Mouse (Mus musculus) lung, embryonic 15.5 days (tissue): ENCODE measurements around the gene Olfr651. TPM values are rescaled to one million over a fixed set of nuclear protein-coding genes. Genes with fewer than 3 reads are reported as not detected.
"Not testable (repeated sequence)": the region's sequence is repeated elsewhere in the genome, so short reads cannot be mapped to it uniquely, and the experiment has no call there.

ENCODE experiments used
- ATAC-seq: fragments of 200-750 bp; cut with Nextera tagmentation; 2 replicates; pipeline ENCODE4 v1.8.0; 2017; ENCODE audit warnings: moderate number of reproducible peaks, borderline replicate concordance; ENCODE audit not compliant: low FRiP score, low TSS enrichment; ENCODE audit errors: extremely low read depth
- H3K27ac ChIP-seq: fragments of 300-500 bp; sonication (generic); 2 replicates; pipeline ENCODE4 v1.5.1; 2015; ENCODE audit warnings: moderate library complexity, mild to moderate bottlenecking, inconsistent platforms
- H3K27me3 ChIP-seq: fragments of 300-500 bp; sonication (generic); 2 replicates; pipeline ENCODE4 v1.6.1; 2015; ENCODE audit warnings: inconsistent platforms
- H3K36me3 ChIP-seq: fragments of 300-500 bp; sonication (generic); 2 replicates; pipeline ENCODE4 v1.6.1; 2015; ENCODE audit warnings: inconsistent platforms
- H3K4me1 ChIP-seq: fragments of 300-500 bp; sonication (generic); 2 replicates; pipeline ENCODE4 v1.6.1; 2015; ENCODE audit warnings: inconsistent platforms
- H3K4me2 ChIP-seq: fragments of 300-500 bp; sonication (generic); 2 replicates; pipeline ENCODE4 v1.6.1; 2015; ENCODE audit warnings: inconsistent platforms, mild to moderate bottlenecking, moderate library complexity
- H3K4me3 ChIP-seq: fragments of 300-500 bp; sonication (generic); 2 replicates; pipeline ENCODE4 v1.5.1; 2015; ENCODE audit warnings: mild to moderate bottlenecking, inconsistent platforms
- H3K9ac ChIP-seq: fragments of 300-500 bp; sonication (generic); 2 replicates; pipeline ENCODE4 v1.6.1; 2015; ENCODE audit warnings: inconsistent platforms
- H3K9me3 ChIP-seq: fragments of 300-500 bp; sonication (generic); 2 replicates; pipeline ENCODE4 v1.6.1; 2016; ENCODE audit warnings: inconsistent platforms
- WGBS: fragments of 180-500 bp; shearing (Covaris S2); methylation state at CpG from one replicate; pipeline ENCODE4 v1.1.7; 2015; 5-methylcytosine and 5-hydroxymethylcytosine counted together
- polyA plus RNA-seq: library from polyadenylated mRNA; unstranded; fragments of >200 nt; fragmentation: Nextera tagmentation; extraction: Ambion mirVana; gene quantifications from 2 replicates; pipeline ENCODE4 v1.2.1, GENCODE M21; 2015

The Olfr651 gene
- polyA plus RNA-seq, result not detected in 2 replicates

DNA sequence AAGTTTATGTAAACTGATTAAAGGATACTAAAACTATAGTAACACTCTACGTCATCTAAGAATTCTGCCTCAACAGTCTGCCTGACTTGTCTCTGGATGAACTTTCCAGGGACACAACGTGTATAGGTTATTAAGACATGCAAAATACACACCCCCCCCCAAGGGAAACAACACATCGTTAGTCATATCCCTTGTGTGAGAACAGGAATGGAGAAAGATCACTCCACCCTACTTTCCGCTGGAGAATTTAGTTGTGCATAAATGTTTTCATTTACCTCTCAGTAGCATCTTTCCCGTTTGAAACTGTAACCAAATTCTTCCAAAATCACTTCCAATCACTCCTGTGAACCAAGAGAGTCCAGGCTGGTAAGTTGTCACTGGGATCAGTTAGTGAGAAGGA is at the start of gene Olfr651:
Gene Olfr651 (plus strand): TSS at position 301 of the 400 bp plus-strand sequence.
- Histone ChIP-seq H3K27ac (no peak within 1 kb of the TSS), H3K4me1 (no peaks in the 10 kb centered on the region), H3K36me3 (no peaks in the 10 kb centered on the region), H3K4me2 (no peak within 1 kb of the TSS), H3K27me3 (no peaks in the 10 kb centered on the region), H3K4me3 (no peak within 1 kb of the TSS), H3K9me3 (no peaks in the 10 kb centered on the region), H3K9ac (no peak within 1 kb of the TSS)
- 59% methylated on average over 5 of the region's 5 CpGs for WGBS
- ATAC-seq, result no peak

DNA sequence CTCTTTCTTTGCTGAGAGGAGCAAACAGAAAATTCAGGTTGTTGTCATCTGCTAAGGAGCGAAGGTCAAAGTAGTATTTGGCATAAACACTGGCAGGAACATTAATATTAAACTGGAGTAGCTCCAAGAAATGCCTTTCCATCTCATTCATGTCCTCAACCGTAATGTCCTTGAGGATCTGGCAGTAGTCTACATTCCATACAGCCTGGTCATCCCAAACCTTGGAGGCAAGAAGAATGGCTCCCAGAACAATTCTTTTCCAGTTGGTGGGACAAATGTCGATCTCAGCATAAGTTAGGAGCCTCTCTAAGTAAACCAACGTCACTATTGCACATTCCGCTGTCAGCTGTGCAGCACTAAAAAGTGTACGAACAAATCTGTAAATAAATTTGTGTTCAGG is 48.7 kb upstream of the Olfr651 start:
- ATAC-seq, H3K4me1 ChIP-seq, H3K4me3 ChIP-seq, H3K4me2 ChIP-seq, H3K27ac ChIP-seq, H3K36me3 ChIP-seq, H3K9ac ChIP-seq, H3K9me3 ChIP-seq, H3K27me3 ChIP-seq: not testable (repeated sequence)
- 41% methylated on average over 6 of the region's 6 CpGs for WGBS

DNA sequence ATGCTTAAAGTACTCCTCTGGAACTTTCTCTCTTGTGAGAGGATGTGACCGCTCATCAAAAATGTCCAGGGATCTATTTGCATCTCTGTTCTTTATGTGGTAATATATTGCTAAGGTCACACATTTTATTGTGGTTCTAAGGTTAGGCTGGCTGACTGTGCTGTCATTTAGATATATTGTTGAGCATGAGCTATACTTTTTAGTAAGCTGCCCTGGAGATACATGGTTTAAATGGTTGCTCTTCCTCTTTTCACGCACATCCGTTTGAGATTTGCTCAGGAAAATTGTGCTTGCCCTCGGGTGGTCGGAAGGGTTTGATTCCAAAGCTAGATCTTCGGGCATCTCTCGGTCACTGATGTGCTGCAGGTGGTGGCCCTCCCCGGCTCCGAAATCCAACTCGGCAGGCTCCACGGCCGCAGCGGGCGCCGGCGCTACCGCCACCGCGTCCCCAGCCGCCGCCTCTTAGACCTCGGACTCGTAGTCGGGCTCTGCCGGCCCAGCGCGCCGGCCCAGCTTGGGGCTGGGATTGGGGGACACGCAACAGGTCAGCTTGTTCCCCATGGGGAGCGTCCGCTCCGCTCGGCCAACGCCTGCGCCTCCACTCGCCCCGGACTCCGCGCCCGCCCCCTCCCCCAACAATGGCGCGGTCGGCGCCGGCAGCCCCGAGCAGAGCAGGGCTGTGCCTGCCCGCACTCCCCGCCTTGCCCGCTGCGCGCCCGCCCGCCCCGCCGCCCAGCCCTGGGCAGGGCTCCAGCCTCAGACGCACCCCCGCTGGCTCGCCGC is 48.2 kb upstream of the Olfr651 start:
- H3K9ac ChIP-seq, result peak overlapping the region; percentile 36; the same call in 1 of the 2 replicates

DNA sequence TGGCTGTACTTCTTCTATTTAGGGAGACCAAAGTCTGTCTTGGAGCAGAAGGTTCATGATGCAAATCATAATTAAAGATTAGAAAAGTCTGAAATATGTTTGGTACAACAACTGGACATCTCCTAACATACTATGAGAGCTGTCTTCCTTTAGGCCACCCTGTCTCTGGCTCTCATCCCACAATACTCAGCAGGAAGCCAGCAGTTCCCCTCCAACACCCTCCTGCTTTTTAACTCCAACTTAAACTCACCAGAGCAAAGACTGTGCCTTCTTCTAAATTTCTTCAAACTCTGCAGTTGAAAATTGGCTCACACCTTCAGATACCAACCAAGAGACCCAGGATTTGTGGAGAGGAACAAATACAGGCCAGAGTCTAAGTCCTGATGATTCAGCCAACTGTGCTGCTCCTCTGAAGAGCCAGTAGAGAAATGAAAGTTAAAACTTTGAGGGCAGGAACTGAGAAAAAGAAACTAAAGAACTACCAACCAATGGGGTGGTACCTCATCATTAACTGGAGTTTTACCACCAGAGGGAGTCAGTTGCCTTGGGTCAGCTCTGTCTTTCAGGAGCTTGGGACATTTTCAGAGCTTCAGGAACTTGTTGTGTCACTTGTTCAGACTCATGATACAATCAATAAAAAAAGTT is 42.4 kb upstream of the Olfr651 start, which contains the start of gene Trim30d:
Gene Trim30d (minus strand): TSS at position 429 of the 645 bp plus-strand sequence.
- H3K36me3 ChIP-seq, H3K4me3 ChIP-seq, H3K9ac ChIP-seq, H3K27ac ChIP-seq, H3K4me1 ChIP-seq, H3K9me3 ChIP-seq, H3K4me2 ChIP-seq, ATAC-seq, H3K27me3 ChIP-seq: not testable (repeated sequence)

More for the DNA sequence above, 48.2 kb upstream of the Olfr651 start:
- H3K9me3 ChIP-seq, result no peaks in the 10 kb centered on the region
- WGBS, result 2% methylated on average over 46 of the region's 59 CpGs
- no peaks in the 10 kb centered on the region for H3K27me3 ChIP-seq
- no peak overlapping the region for H3K27ac ChIP-seq
- peak; percentile 90 for ATAC-seq
- no peaks in the 10 kb centered on the region for H3K4me1 ChIP-seq
- peak overlapping the region; percentile 49 for H3K4me3 ChIP-seq
- H3K36me3 ChIP-seq, result no peaks in the 10 kb centered on the region
- H3K4me2 ChIP-seq, result peak overlapping the region; percentile 78

DNA sequence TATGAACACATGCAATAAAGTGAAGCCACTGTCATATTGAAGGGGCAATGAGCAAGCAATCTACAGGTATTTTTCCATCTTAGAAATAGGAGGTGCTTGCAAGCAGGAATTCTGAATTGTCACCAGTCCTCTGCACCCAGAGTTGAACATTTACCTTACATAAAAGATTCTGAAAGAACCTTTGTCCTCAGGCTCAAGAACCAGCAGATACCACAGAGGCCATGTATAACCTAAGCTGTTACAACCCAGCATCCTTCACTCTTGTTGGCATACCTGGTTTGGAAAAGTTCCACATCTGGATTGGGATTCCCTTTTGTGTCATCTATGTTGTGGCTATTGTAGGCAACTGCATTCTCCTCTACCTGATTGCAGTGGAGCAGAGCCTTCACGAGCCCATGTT is 2.8 kb downstream of the Olfr651 start:
- H3K27ac ChIP-seq, result no peak overlapping the region
- H3K4me2 ChIP-seq, result no peak overlapping the region
- no peak overlapping the region for H3K4me3 ChIP-seq
- ATAC-seq, result no peak
- H3K27me3 ChIP-seq, result no peaks in the 10 kb centered on the region
- no peak overlapping the region for H3K9ac ChIP-seq
- H3K9me3 ChIP-seq, result no peaks in the 10 kb centered on the region
- no peaks in the 10 kb centered on the region for H3K36me3 ChIP-seq
- no peaks in the 10 kb centered on the region for H3K4me1 ChIP-seq
- 56% methylated on average over 1 of the region's 1 CpGs for WGBS

DNA sequence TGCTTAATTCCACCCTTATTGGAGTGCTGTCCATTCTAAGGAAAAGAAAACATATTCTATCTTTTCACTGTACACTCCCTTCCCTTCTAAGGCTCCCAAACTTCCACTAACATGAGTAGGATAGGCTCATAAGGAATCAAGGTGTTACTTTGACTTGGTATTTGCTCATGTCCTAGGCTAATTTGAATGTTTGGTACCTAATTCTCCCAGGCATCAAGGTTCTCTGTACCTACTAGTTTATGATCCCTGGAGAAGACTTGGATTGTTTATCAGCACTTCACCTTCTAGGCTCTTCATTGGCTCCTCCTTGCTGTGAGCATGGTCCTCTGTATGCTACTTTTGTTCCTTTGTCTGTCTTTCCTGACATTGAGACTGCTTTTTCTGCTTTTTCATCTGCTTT is 10.7 kb downstream of the Olfr651 start, which contains the start of gene Olfr652:
Gene Olfr652 (plus strand): TSS at position 301 of the 400 bp plus-strand sequence.
- Histone ChIP-seq H3K4me3 (no peak within 1 kb of the TSS), H3K9me3 (no peaks in the 10 kb centered on the region), H3K27me3 (no peaks in the 10 kb centered on the region), H3K9ac (no peak within 1 kb of the TSS), H3K27ac (no peak within 1 kb of the TSS), H3K4me2 (no peak within 1 kb of the TSS), H3K36me3 (no peaks in the 10 kb centered on the region), H3K4me1 (no peaks in the 10 kb centered on the region)
- no peak for ATAC-seq

DNA sequence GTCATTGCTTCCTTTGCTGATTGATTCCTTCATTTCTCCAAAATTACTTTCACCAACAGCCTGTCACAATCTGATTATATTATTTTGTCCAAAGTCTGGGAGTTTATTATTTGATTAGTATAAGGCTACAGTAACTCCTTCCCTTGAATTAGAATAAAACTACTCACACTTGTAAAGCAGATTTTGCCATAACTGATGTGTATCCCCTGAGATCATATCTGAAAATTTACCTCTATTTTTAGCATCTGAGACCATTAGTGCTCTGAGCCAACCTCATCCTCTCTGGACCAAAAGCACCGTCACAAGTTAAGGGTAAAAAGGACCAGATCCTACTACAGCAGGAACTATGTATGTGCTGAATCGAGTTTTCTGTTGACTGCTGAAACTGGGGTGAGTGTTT is 27.1 kb downstream of the Olfr651 start, which contains the start of gene Olfr653:
Gene Olfr653 (plus strand): TSS at position 301 of the 400 bp plus-strand sequence.
- no peaks in the 10 kb centered on the region for H3K4me1 ChIP-seq
- no peak within 1 kb of the TSS for H3K9ac ChIP-seq
- no peak for ATAC-seq
- no peak within 1 kb of the TSS for H3K4me2 ChIP-seq
- no peak within 1 kb of the TSS for H3K4me3 ChIP-seq
- H3K9me3 ChIP-seq, result no peaks in the 10 kb centered on the region
- no peaks in the 10 kb centered on the region for H3K36me3 ChIP-seq
- no peak within 1 kb of the TSS for H3K27ac ChIP-seq
- 57% methylated on average over 2 of the region's 2 CpGs for WGBS
- H3K27me3 ChIP-seq, result no peaks in the 10 kb centered on the region

DNA sequence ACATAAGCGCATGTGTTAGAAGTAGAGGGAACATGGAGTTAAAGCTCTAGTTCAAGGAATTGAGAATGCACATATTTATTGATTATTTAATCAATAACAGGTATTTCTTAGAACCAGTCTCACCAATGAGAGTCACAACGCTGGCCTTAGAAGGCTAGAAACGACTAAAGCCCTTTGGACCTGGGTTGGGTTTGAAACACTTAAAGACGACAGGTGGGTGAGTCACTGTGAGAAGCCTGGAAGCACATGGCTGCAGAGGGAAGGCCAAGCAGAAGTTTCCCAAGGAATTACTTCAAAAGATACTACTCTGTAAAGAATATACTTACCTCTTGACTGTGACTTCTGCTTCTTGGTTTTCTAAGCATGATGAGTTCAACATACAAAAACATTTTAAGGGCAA is 30.9 kb downstream of the Olfr651 start:
- Histone ChIP-seq H3K4me3 (no peak overlapping the region), H3K9me3 (no peaks in the 10 kb centered on the region), H3K4me1 (no peaks in the 10 kb centered on the region), H3K9ac (no peak overlapping the region), H3K27me3 (no peaks in the 10 kb centered on the region), H3K36me3 (no peaks in the 10 kb centered on the region), H3K4me2 (no peak overlapping the region), H3K27ac (no peak overlapping the region)
- no peak for ATAC-seq
- WGBS, result 88% methylated on average over 4 of the region's 4 CpGs

DNA sequence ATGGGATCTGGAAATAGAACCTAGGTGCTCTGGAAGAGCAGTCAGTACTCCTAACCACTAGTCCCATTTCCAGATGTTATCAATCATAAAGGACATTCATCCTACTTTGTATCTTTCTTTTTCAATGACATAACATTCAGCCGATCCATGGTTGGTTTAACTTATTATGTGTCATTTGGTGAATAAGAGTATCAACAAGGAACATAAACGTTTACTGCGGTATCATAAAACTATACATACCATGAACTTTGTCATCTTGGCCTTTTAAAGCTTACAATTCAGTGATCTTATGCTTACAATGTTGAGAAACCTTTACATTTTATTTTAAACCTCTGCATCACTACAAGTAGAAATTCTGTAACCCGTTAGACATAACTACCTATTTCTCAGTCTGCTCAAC is 31.5 kb downstream of the Olfr651 start:
- ATAC-seq, result no peak
- 69% methylated on average over 4 of the region's 4 CpGs for WGBS

DNA sequence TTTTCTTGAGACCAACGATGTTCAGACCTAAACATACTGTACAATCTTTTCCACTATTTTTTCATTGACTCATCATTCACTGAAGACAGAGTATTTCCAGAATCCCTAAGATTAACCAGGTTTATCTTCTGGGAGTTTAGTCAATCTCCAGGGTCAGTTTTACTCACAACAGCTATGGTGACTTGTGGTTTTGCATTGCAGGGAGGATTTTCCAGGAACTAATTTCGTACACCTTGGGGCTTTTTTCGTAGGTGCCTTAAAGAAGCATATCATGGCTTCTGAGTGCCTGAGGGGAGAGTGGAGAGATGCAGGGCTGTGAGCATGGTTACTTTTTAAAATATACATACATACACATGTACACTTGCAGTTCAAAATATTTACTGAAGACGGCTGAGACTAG is 36.8 kb downstream of the Olfr651 start, which contains the start of gene Olfr654:
Gene Olfr654 (plus strand): TSS at position 301 of the 400 bp plus-strand sequence.
- no peaks in the 10 kb centered on the region for H3K4me1 ChIP-seq
- no peak for ATAC-seq
- 77% methylated on average over 4 of the region's 4 CpGs for WGBS
- H3K27me3 ChIP-seq, result no peaks in the 10 kb centered on the region
- no peak within 1 kb of the TSS for H3K9ac ChIP-seq
- H3K9me3 ChIP-seq, result no peaks in the 10 kb centered on the region
- H3K4me2 ChIP-seq, result no peak within 1 kb of the TSS
- H3K4me3 ChIP-seq, result no peak within 1 kb of the TSS
- H3K36me3 ChIP-seq, result no peaks in the 10 kb centered on the region
- H3K27ac ChIP-seq, result no peak within 1 kb of the TSS

More for the DNA sequence above, 31.5 kb downstream of the Olfr651 start:
- H3K4me3 ChIP-seq, result no peak overlapping the region
- H3K27ac ChIP-seq, result no peak overlapping the region
- no peaks in the 10 kb centered on the region for H3K9me3 ChIP-seq
- no peaks in the 10 kb centered on the region for H3K4me1 ChIP-seq
- H3K27me3 ChIP-seq, result no peaks in the 10 kb centered on the region
- no peaks in the 10 kb centered on the region for H3K36me3 ChIP-seq
- H3K9ac ChIP-seq, result no peak overlapping the region
- no peak overlapping the region for H3K4me2 ChIP-seq

DNA sequence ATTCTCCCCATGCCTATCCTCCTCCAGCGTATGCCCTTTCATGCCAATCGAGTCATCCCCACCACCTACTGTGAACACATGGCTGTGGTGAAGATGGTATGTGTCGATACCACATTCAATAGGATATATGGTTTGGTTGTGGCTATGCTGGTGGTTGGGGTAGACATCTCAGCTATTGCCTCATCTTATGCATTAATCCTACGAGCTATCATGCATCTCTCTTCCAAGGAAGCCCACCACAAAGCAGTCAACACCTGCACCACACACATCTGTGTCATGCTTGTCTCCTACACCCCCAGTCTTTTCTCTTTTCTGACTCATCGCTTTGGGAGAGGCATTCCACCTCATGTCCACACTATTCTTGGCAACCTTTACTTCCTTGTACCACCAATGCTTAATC is 38.3 kb downstream of the Olfr651 start:
- WGBS, result 80% methylated on average over 5 of the region's 5 CpGs
- no peaks in the 10 kb centered on the region for H3K27me3 ChIP-seq
- ATAC-seq, result no peak

DNA sequence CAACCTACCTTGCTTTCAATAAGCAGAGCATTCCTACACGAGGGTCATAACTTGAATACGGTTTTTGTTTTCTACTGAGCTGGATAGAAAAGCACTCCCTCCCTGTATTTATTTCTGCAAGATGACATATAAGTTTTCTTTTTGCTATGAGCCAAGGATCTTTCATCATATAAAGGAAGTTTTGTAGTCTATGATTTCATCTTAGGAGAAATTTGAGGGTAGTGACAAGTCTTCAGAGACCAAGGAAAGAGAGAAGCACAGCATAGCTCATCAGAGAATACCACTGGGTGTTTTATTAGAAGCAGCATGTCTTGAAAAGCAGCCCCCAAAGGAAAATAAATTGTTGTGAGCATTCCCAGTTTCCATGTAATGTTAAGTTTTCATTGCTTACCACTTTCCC is 51.7 kb downstream of the Olfr651 start, which contains the start of gene Olfr655:
Gene Olfr655 (minus strand): TSS at position 101 of the 400 bp plus-strand sequence.
- WGBS, result 80% methylated on average over 2 of the region's 2 CpGs
- no peaks in the 10 kb centered on the region for H3K4me1 ChIP-seq
- no peak for ATAC-seq

More for the DNA sequence above, 38.3 kb downstream of the Olfr651 start:
- H3K27ac ChIP-seq, result no peak overlapping the region
- no peak overlapping the region for H3K4me3 ChIP-seq
- H3K9me3 ChIP-seq, result no peaks in the 10 kb centered on the region
- no peak overlapping the region for H3K4me2 ChIP-seq
- H3K9ac ChIP-seq, result no peak overlapping the region
- no peaks in the 10 kb centered on the region for H3K36me3 ChIP-seq
- H3K4me1 ChIP-seq, result no peaks in the 10 kb centered on the region

More for the DNA sequence above, 51.7 kb downstream of the Olfr651 start, which contains the start of gene Olfr655:
- Histone ChIP-seq H3K27ac (no peak within 1 kb of the TSS), H3K9me3 (no peaks in the 10 kb centered on the region), H3K4me2 (no peak within 1 kb of the TSS), H3K36me3 (no peaks in the 10 kb centered on the region), H3K4me3 (no peak within 1 kb of the TSS), H3K9ac (no peak within 1 kb of the TSS), H3K27me3 (no peaks in the 10 kb centered on the region)
